Mouse (Mus musculus): ENCODE data around the gene Llgl1. TPM values are rescaled to one million over a fixed set of nuclear protein-coding genes. Genes with fewer than 3 reads are reported as not detected.

The Llgl1 gene
- polyA plus RNA-seq, 1 experiment from 2014 or later = 69.0 TPM

- no peaks in the 10 kb centered on the region for H3K9me3 ChIP-seq (ENCODE audit: control insufficient read depth, low read length)
- H3K36me3 ChIP-seq (ENCODE audit: control insufficient read depth, insufficient read depth, low read length) = peaks cover 25% of the 10 kb centered on the region
- no peaks in the 10 kb centered on the region for H3K27me3 ChIP-seq (ENCODE audit: control insufficient read depth, insufficient read depth, low read length)
- H3K4me1 ChIP-seq (ENCODE audit: control insufficient read depth, insufficient read depth, low read length) = peaks cover 14% of the 10 kb centered on the region
- no peak for ATAC-seq (ENCODE audit: low FRiP score, low TSS enrichment)
- H3K27ac ChIP-seq (ENCODE audit: low read depth, low read length) = no peak overlapping the region
- H3K4me2 ChIP-seq (replicated peaks; ENCODE audit: low read depth, low read length) = no peak overlapping the region
- H3K4me3 ChIP-seq (ENCODE audit: low read length) = no peak overlapping the region
- no peak overlapping the region for H3K9ac ChIP-seq (ENCODE audit: low read depth, low read length)
- 89% methylated on average over 14 of the region's 14 CpGs for WGBS
These were observed 31.7 kb downstream of the Llgl1 start for GRCm38 (mm10) chr11:60731251-60731650.

GRCm38 (mm10) chr11:60734206-60734605, 34.7 kb downstream of the Llgl1 start:
- Histone ChIP-seq H3K27ac (ENCODE audit: low read depth, low read length) (no peak overlapping the region), H3K36me3 (ENCODE audit: control insufficient read depth, insufficient read depth, low read length) (peaks cover 25% of the 10 kb centered on the region)
- 71% methylated on average over 2 of the region's 2 CpGs for WGBS

GRCm38 (mm10) chr11:60735191-60735590, 35.7 kb downstream of the Llgl1 start:
- no peak overlapping the region for H3K4me3 ChIP-seq (ENCODE audit: low read length)

More at GRCm38 (mm10) chr11:60734206-60734605, 34.7 kb downstream of the Llgl1 start:
- no peak for ATAC-seq (ENCODE audit: low FRiP score, low TSS enrichment)
- Histone ChIP-seq H3K4me2 (replicated peaks; ENCODE audit: low read depth, low read length) (no peak overlapping the region), H3K9me3 (ENCODE audit: control insufficient read depth, low read length) (no peaks in the 10 kb centered on the region), H3K27me3 (ENCODE audit: control insufficient read depth, insufficient read depth, low read length) (no peaks in the 10 kb centered on the region), H3K9ac (ENCODE audit: low read depth, low read length) (no peak overlapping the region), H3K4me1 (ENCODE audit: control insufficient read depth, insufficient read depth, low read length) (peaks cover 2% of the 10 kb centered on the region; the same call in 1 of the 2 replicates), H3K4me3 (ENCODE audit: low read length) (no peak overlapping the region)

GRCm38 (mm10) chr11:60736491-60736890, 37.0 kb downstream of the Llgl1 start:
- H3K4me2 ChIP-seq (replicated peaks; ENCODE audit: low read depth, low read length) = no peak overlapping the region
- H3K27me3 ChIP-seq (ENCODE audit: control insufficient read depth, insufficient read depth, low read length) = no peaks in the 10 kb centered on the region
- H3K9ac ChIP-seq (ENCODE audit: low read depth, low read length) = no peak overlapping the region
- ATAC-seq (ENCODE audit: low FRiP score, low TSS enrichment) = no peak
- no peaks in the 10 kb centered on the region for H3K9me3 ChIP-seq (ENCODE audit: control insufficient read depth, low read length)
- no peak overlapping the region for H3K4me3 ChIP-seq (ENCODE audit: low read length)
- H3K36me3 ChIP-seq (ENCODE audit: control insufficient read depth, insufficient read depth, low read length) = peaks cover 33% of the 10 kb centered on the region
- H3K4me1 ChIP-seq (ENCODE audit: control insufficient read depth, insufficient read depth, low read length) = no peaks in the 10 kb centered on the region
- WGBS = 88% methylated on average over 3 of the region's 3 CpGs
- no peak overlapping the region for H3K27ac ChIP-seq (ENCODE audit: low read depth, low read length)

More at GRCm38 (mm10) chr11:60735191-60735590, 35.7 kb downstream of the Llgl1 start:
- no peak overlapping the region for H3K4me2 ChIP-seq (replicated peaks; ENCODE audit: low read depth, low read length)
- H3K9me3 ChIP-seq (ENCODE audit: control insufficient read depth, low read length) = no peaks in the 10 kb centered on the region
- peaks cover 33% of the 10 kb centered on the region for H3K36me3 ChIP-seq (ENCODE audit: control insufficient read depth, insufficient read depth, low read length)
- WGBS = 78% methylated on average over 5 of the region's 5 CpGs
- no peak overlapping the region for H3K9ac ChIP-seq (ENCODE audit: low read depth, low read length)
- H3K4me1 ChIP-seq (ENCODE audit: control insufficient read depth, insufficient read depth, low read length) = no peaks in the 10 kb centered on the region
- no peaks in the 10 kb centered on the region for H3K27me3 ChIP-seq (ENCODE audit: control insufficient read depth, insufficient read depth, low read length)
- no peak overlapping the region for H3K27ac ChIP-seq (ENCODE audit: low read depth, low read length)
- ATAC-seq (ENCODE audit: low FRiP score, low TSS enrichment) = no peak

GRCm38 (mm10) chr11:60737450-60737849, 37.9 kb downstream of the Llgl1 start:
- Histone ChIP-seq H3K9me3 (ENCODE audit: control insufficient read depth, low read length) (no peaks in the 10 kb centered on the region), H3K4me2 (replicated peaks; ENCODE audit: low read depth, low read length) (no peak overlapping the region), H3K27me3 (ENCODE audit: control insufficient read depth, insufficient read depth, low read length) (no peaks in the 10 kb centered on the region), H3K4me1 (ENCODE audit: control insufficient read depth, insufficient read depth, low read length) (no peaks in the 10 kb centered on the region), H3K9ac (ENCODE audit: low read depth, low read length) (no peak overlapping the region), H3K4me3 (ENCODE audit: low read length) (no peak overlapping the region), H3K27ac (ENCODE audit: low read depth, low read length) (no peak overlapping the region), H3K36me3 (ENCODE audit: control insufficient read depth, insufficient read depth, low read length) (peaks cover 34% of the 10 kb centered on the region)
- no peak for ATAC-seq (ENCODE audit: low FRiP score, low TSS enrichment)

GRCm38 (mm10) chr11:60740321-60740720, 40.8 kb downstream of the Llgl1 start:
- Histone ChIP-seq H3K4me2 (replicated peaks; ENCODE audit: low read depth, low read length) (no peak overlapping the region), H3K9ac (ENCODE audit: low read depth, low read length) (no peak overlapping the region), H3K4me3 (ENCODE audit: low read length) (no peak overlapping the region), H3K9me3 (ENCODE audit: control insufficient read depth, low read length) (no peaks in the 10 kb centered on the region), H3K27ac (ENCODE audit: low read depth, low read length) (no peak overlapping the region), H3K4me1 (ENCODE audit: control insufficient read depth, insufficient read depth, low read length) (no peaks in the 10 kb centered on the region), H3K27me3 (ENCODE audit: control insufficient read depth, insufficient read depth, low read length) (no peaks in the 10 kb centered on the region), H3K36me3 (ENCODE audit: control insufficient read depth, insufficient read depth, low read length) (peaks cover 51% of the 10 kb centered on the region)
- ATAC-seq (ENCODE audit: low FRiP score, low TSS enrichment) = no peak
- 79% methylated on average over 3 of the region's 3 CpGs for WGBS

GRCm38 (mm10) chr11:60755570-60755969, 56.0 kb downstream of the Llgl1 start:
- H3K4me2 ChIP-seq (replicated peaks; ENCODE audit: low read depth, low read length) = no peak overlapping the region
- H3K36me3 ChIP-seq (ENCODE audit: control insufficient read depth, insufficient read depth, low read length) = peaks cover 65% of the 10 kb centered on the region
- no peaks in the 10 kb centered on the region for H3K9me3 ChIP-seq (ENCODE audit: control insufficient read depth, low read length)
- H3K4me3 ChIP-seq (ENCODE audit: low read length) = no peak overlapping the region
- ATAC-seq (ENCODE audit: low FRiP score, low TSS enrichment) = no peak
- H3K9ac ChIP-seq (ENCODE audit: low read depth, low read length) = no peak overlapping the region
- no peaks in the 10 kb centered on the region for H3K27me3 ChIP-seq (ENCODE audit: control insufficient read depth, insufficient read depth, low read length)
- no peak overlapping the region for H3K27ac ChIP-seq (ENCODE audit: low read depth, low read length)
- WGBS = 89% methylated on average over 7 of the region's 7 CpGs
- no peaks in the 10 kb centered on the region for H3K4me1 ChIP-seq (ENCODE audit: control insufficient read depth, insufficient read depth, low read length)

GRCm38 (mm10) chr11:60761681-60762080, 62.2 kb downstream of the Llgl1 start:
- no peaks in the 10 kb centered on the region for H3K9me3 ChIP-seq (ENCODE audit: control insufficient read depth, low read length)
- no peak overlapping the region for H3K9ac ChIP-seq (ENCODE audit: low read depth, low read length)
- H3K36me3 ChIP-seq (ENCODE audit: control insufficient read depth, insufficient read depth, low read length) = peaks cover 26% of the 10 kb centered on the region
- H3K4me3 ChIP-seq (ENCODE audit: low read length) = no peak overlapping the region
- H3K27ac ChIP-seq (ENCODE audit: low read depth, low read length) = no peak overlapping the region
- no peaks in the 10 kb centered on the region for H3K4me1 ChIP-seq (ENCODE audit: control insufficient read depth, insufficient read depth, low read length)
- no peak overlapping the region for H3K4me2 ChIP-seq (replicated peaks; ENCODE audit: low read depth, low read length)
- 99% methylated on average over 3 of the region's 3 CpGs for WGBS
- no peaks in the 10 kb centered on the region for H3K27me3 ChIP-seq (ENCODE audit: control insufficient read depth, insufficient read depth, low read length)
- no peak for ATAC-seq (ENCODE audit: low FRiP score, low TSS enrichment)
